Mouse (Mus musculus): ENCODE measurements around the gene Atf6b. TPM values are rescaled to one million over a fixed set of nuclear protein-coding genes. Genes with fewer than 3 reads are reported as not detected.

The Atf6b gene
- polyA plus RNA-seq, 1 experiment from 2014 or later, result 119 TPM

- Histone ChIP-seq H3K4me1 (ENCODE audit: control insufficient read depth, insufficient read depth, low read length) (no peaks in the 10 kb centered on the region), H3K4me2 (ENCODE audit: low read length) (no peak overlapping the region), H3K9ac (ENCODE audit: low read depth, low read length) (no peak overlapping the region), H3K9me3 (replicated peaks; ENCODE audit: control insufficient read depth, low read length, poor library complexity, severe bottlenecking) (no peaks in the 10 kb centered on the region), H3K27ac (ENCODE audit: low read length) (no peak overlapping the region), H3K27me3 (ENCODE audit: control insufficient read depth, insufficient read depth, low read depth, low read length) (peaks cover 16% of the 10 kb centered on the region), H3K36me3 (ENCODE audit: control insufficient read depth, insufficient read depth, low read length) (no peaks in the 10 kb centered on the region), H3K4me3 (ENCODE audit: low read depth, low read length) (no peak overlapping the region)
- ATAC-seq, result no peak
- WGBS, result 73% methylated on average over 7 of the region's 7 CpGs
These were observed 17.5 kb downstream of the Atf6b start for GRCm38 (mm10) chr17:34664472-34664871.

GRCm38 (mm10) chr17:34670235-34670634 lies 23.3 kb downstream of the Atf6b start, which contains the start of gene Tnxb:
Gene Tnxb, plus strand, starts transcription at chr17:34670535.
- Histone ChIP-seq H3K9ac (ENCODE audit: low read depth, low read length) (peak within 1 kb of the TSS; percentile 54), H3K4me3 (ENCODE audit: low read depth, low read length) (peak within 1 kb of the TSS; percentile 43), H3K4me1 (ENCODE audit: control insufficient read depth, insufficient read depth, low read length) (peaks cover 9% of the 10 kb centered on the region; the same call in 1 of the 2 replicates), H3K27ac (ENCODE audit: low read length) (no peak within 1 kb of the TSS), H3K4me2 (ENCODE audit: low read length) (peak within 1 kb of the TSS; percentile 69), H3K36me3 (ENCODE audit: control insufficient read depth, insufficient read depth, low read length) (no peaks in the 10 kb centered on the region), H3K27me3 (ENCODE audit: control insufficient read depth, insufficient read depth, low read depth, low read length) (peaks cover 50% of the 10 kb centered on the region), H3K9me3 (replicated peaks; ENCODE audit: control insufficient read depth, low read length, poor library complexity, severe bottlenecking) (no peaks in the 10 kb centered on the region)
- 72% methylated on average over 7 of the region's 7 CpGs for WGBS
- ATAC-seq, result no peak

- H3K27ac ChIP-seq (ENCODE audit: low read length), result no peak overlapping the region
- peak overlapping the region; percentile 54 for H3K9ac ChIP-seq (ENCODE audit: low read depth, low read length)
- H3K4me1 ChIP-seq (ENCODE audit: control insufficient read depth, insufficient read depth, low read length), result peaks cover 9% of the 10 kb centered on the region; the same call in 1 of the 2 replicates
- peak overlapping the region; percentile 43 for H3K4me3 ChIP-seq (ENCODE audit: low read depth, low read length)
- no peaks in the 10 kb centered on the region for H3K9me3 ChIP-seq (replicated peaks; ENCODE audit: control insufficient read depth, low read length, poor library complexity, severe bottlenecking)
- H3K4me2 ChIP-seq (ENCODE audit: low read length), result peak overlapping the region; percentile 69
- peak; percentile 49; the same call in 1 of the 2 replicates for ATAC-seq
- no peaks in the 10 kb centered on the region for H3K36me3 ChIP-seq (ENCODE audit: control insufficient read depth, insufficient read depth, low read length)
- peaks cover 50% of the 10 kb centered on the region for H3K27me3 ChIP-seq (ENCODE audit: control insufficient read depth, insufficient read depth, low read depth, low read length)
- WGBS, result 5% methylated on average over 79 of the region's 93 CpGs
These were observed 24.5 kb downstream of the Atf6b start for GRCm38 (mm10) chr17:34671151-34672066.

GRCm38 (mm10) chr17:34672246-34672792 lies 25.4 kb downstream of the Atf6b start:
- H3K27me3 ChIP-seq (ENCODE audit: control insufficient read depth, insufficient read depth, low read depth, low read length), result peaks cover 50% of the 10 kb centered on the region
- peak overlapping the region; percentile 69 for H3K4me2 ChIP-seq (ENCODE audit: low read length)
- no peaks in the 10 kb centered on the region for H3K36me3 ChIP-seq (ENCODE audit: control insufficient read depth, insufficient read depth, low read length)
- 0 out of 2 replicates have a peak, but pooled peaks have one; percentile 11 for ATAC-seq
- no peak overlapping the region for H3K9ac ChIP-seq (ENCODE audit: low read depth, low read length)
- 33% methylated on average over 49 of the region's 49 CpGs for WGBS
- no peak overlapping the region for H3K27ac ChIP-seq (ENCODE audit: low read length)
- peaks cover 9% of the 10 kb centered on the region; the same call in 1 of the 2 replicates for H3K4me1 ChIP-seq (ENCODE audit: control insufficient read depth, insufficient read depth, low read length)
- H3K4me3 ChIP-seq (ENCODE audit: low read depth, low read length), result peak overlapping the region; percentile 43
- no peaks in the 10 kb centered on the region for H3K9me3 ChIP-seq (replicated peaks; ENCODE audit: control insufficient read depth, low read length, poor library complexity, severe bottlenecking)

- H3K4me2 ChIP-seq (ENCODE audit: low read length), result no peak overlapping the region
- no peak for ATAC-seq
- no peak overlapping the region for H3K9ac ChIP-seq (ENCODE audit: low read depth, low read length)
- peaks cover 50% of the 10 kb centered on the region for H3K27me3 ChIP-seq (ENCODE audit: control insufficient read depth, insufficient read depth, low read depth, low read length)
- H3K9me3 ChIP-seq (replicated peaks; ENCODE audit: control insufficient read depth, low read length, poor library complexity, severe bottlenecking), result no peaks in the 10 kb centered on the region
- H3K27ac ChIP-seq (ENCODE audit: low read length), result no peak overlapping the region
- 81% methylated on average over 7 of the region's 7 CpGs for WGBS
- H3K36me3 ChIP-seq (ENCODE audit: control insufficient read depth, insufficient read depth, low read length), result no peaks in the 10 kb centered on the region
- H3K4me1 ChIP-seq (ENCODE audit: control insufficient read depth, insufficient read depth, low read length), result peaks cover 9% of the 10 kb centered on the region; the same call in 1 of the 2 replicates
- no peak overlapping the region for H3K4me3 ChIP-seq (ENCODE audit: low read depth, low read length)
These were observed 26.2 kb downstream of the Atf6b start for GRCm38 (mm10) chr17:34673139-34673538.

- Histone ChIP-seq H3K36me3 (ENCODE audit: control insufficient read depth, insufficient read depth, low read length) (no peaks in the 10 kb centered on the region), H3K4me2 (ENCODE audit: low read length) (no peak overlapping the region), H3K27ac (ENCODE audit: low read length) (no peak overlapping the region), H3K9me3 (replicated peaks; ENCODE audit: control insufficient read depth, low read length, poor library complexity, severe bottlenecking) (no peaks in the 10 kb centered on the region), H3K9ac (ENCODE audit: low read depth, low read length) (no peak overlapping the region), H3K4me3 (ENCODE audit: low read depth, low read length) (no peak overlapping the region), H3K4me1 (ENCODE audit: control insufficient read depth, insufficient read depth, low read length) (peaks cover 9% of the 10 kb centered on the region; the same call in 1 of the 2 replicates), H3K27me3 (ENCODE audit: control insufficient read depth, insufficient read depth, low read depth, low read length) (peaks cover 43% of the 10 kb centered on the region)
- 63% methylated on average over 11 of the region's 11 CpGs for WGBS
- no peak for ATAC-seq
These were observed 27.7 kb downstream of the Atf6b start for GRCm38 (mm10) chr17:34674524-34675204.

GRCm38 (mm10) chr17:34675205-34676092 lies 28.5 kb downstream of the Atf6b start:
- ATAC-seq, result no peak
- Histone ChIP-seq H3K4me3 (ENCODE audit: low read depth, low read length) (no peak overlapping the region), H3K4me1 (ENCODE audit: control insufficient read depth, insufficient read depth, low read length) (peaks cover 9% of the 10 kb centered on the region; the same call in 1 of the 2 replicates), H3K36me3 (ENCODE audit: control insufficient read depth, insufficient read depth, low read length) (no peaks in the 10 kb centered on the region), H3K27me3 (ENCODE audit: control insufficient read depth, insufficient read depth, low read depth, low read length) (peaks cover 35% of the 10 kb centered on the region), H3K27ac (ENCODE audit: low read length) (no peak overlapping the region), H3K4me2 (ENCODE audit: low read length) (no peak overlapping the region), H3K9me3 (replicated peaks; ENCODE audit: control insufficient read depth, low read length, poor library complexity, severe bottlenecking) (no peaks in the 10 kb centered on the region), H3K9ac (ENCODE audit: low read depth, low read length) (no peak overlapping the region)
- 83% methylated on average over 13 of the region's 13 CpGs for WGBS

- H3K9me3 ChIP-seq (replicated peaks; ENCODE audit: control insufficient read depth, low read length, poor library complexity, severe bottlenecking), result no peaks in the 10 kb centered on the region
- peaks cover 29% of the 10 kb centered on the region for H3K27me3 ChIP-seq (ENCODE audit: control insufficient read depth, insufficient read depth, low read depth, low read length)
- no peak overlapping the region for H3K4me3 ChIP-seq (ENCODE audit: low read depth, low read length)
- H3K9ac ChIP-seq (ENCODE audit: low read depth, low read length), result no peak overlapping the region
- H3K4me1 ChIP-seq (ENCODE audit: control insufficient read depth, insufficient read depth, low read length), result peaks cover 9% of the 10 kb centered on the region; the same call in 1 of the 2 replicates
- no peak overlapping the region for H3K27ac ChIP-seq (ENCODE audit: low read length)
- no peaks in the 10 kb centered on the region for H3K36me3 ChIP-seq (ENCODE audit: control insufficient read depth, insufficient read depth, low read length)
- H3K4me2 ChIP-seq (ENCODE audit: low read length), result no peak overlapping the region
- ATAC-seq, result no peak
- WGBS, result 78% methylated on average over 6 of the region's 6 CpGs
These were observed 29.1 kb downstream of the Atf6b start for GRCm38 (mm10) chr17:34676093-34676460.
